Comparison of ENCODE assay signal across 23 mouse cellular contexts in genomic region chr6:90887024-90887775, GRCm38 (mm10).
A peak's percentile ranks its signal among the peaks of the same experiment; 100 is the strongest.
DNase-seq lines count a peak whose midpoint lies in the region; ATAC-seq lines count a peak whose summit lies in the region.
"Had no signal": no experiment of that assay in that cellular context is flagged by ENCODE, and none has a peak within 500 bp of the region (broad histone marks: within the 10 kb centered on the region; RNA-seq: fewer than 3 reads in every experiment).

No protein-coding gene starts in this region.

- H3K9ac ChIP-seq in forebrain, embryonic 14.5 days (ENCODE audit: low read length): no peak overlapping the region
- H3K9ac ChIP-seq in forebrain, embryonic 12.5 days: no peak overlapping the region
- no peak overlapping the region for H3K9ac ChIP-seq in kidney, embryonic 16.5 days (replicated peaks; ENCODE audit: low read length)
- H3K9ac ChIP-seq: embryonic facial prominence, embryonic 12.5 days; forebrain, embryonic 15.5 days; neural tube, embryonic 13.5 days had no signal

- DNase-seq in forebrain, embryonic 14.5 days (ENCODE audit: low spot score): peak; percentile 16
- DNase-seq in kidney, adult 11 months: peak; percentile 6
- peak; percentile 25 for DNase-seq in right cerebral cortex, adult 18-20 months
- DNase-seq in right cerebral cortex, adult 2 months (ENCODE audit: low spot score in 2 of 2): no peak
- no peak for DNase-seq in gastrocnemius, postnatal 36 days
- DNase-seq in testis, postnatal 14 days (ENCODE audit: low spot score): no peak
- DNase-seq: adrenal gland, postnatal 36 days; cerebellum, adult 2 months; left cerebral cortex, postnatal 4 days; liver; midbrain, embryonic 14.5 days; right cerebral cortex, postnatal 14 days; spleen, adult 18-20 months; thymus, adult 18-20 months had no signal

- WGBS in forebrain, embryonic 14.5 days: 53% methylated on average over 5 of the region's 5 CpGs
- 69% methylated on average over 5 of the region's 5 CpGs for WGBS in forebrain, embryonic 12.5 days
- 71% methylated on average over 5 of the region's 5 CpGs for WGBS in kidney, embryonic 16.5 days

- H3K4me1 ChIP-seq in forebrain, embryonic 14.5 days (ENCODE audit: control insufficient read depth, insufficient read depth, low read length): 0 out of 2 replicates have a peak, but pooled peaks cover 3% of the 10 kb centered on the region
- peaks cover 12% of the 10 kb centered on the region for H3K4me1 ChIP-seq in forebrain, embryonic 12.5 days
- H3K4me1 ChIP-seq in kidney, embryonic 16.5 days (ENCODE audit: insufficient read depth, low read length): peaks cover 7% of the 10 kb centered on the region; the same call in 1 of the 2 replicates
- H3K4me1 ChIP-seq: embryonic facial prominence, embryonic 12.5 days; forebrain, embryonic 15.5 days had no signal

- no peak overlapping the region for H3K4me2 ChIP-seq in forebrain, embryonic 14.5 days (ENCODE audit: low read length)
- no peak overlapping the region for H3K4me2 ChIP-seq in forebrain, embryonic 12.5 days
- no peak overlapping the region for H3K4me2 ChIP-seq in kidney, embryonic 16.5 days (replicated peaks; ENCODE audit: low read depth, low read length)
- H3K4me2 ChIP-seq: embryonic facial prominence, embryonic 12.5 days; forebrain, embryonic 15.5 days; neural tube, embryonic 13.5 days had no signal

- H3K27ac ChIP-seq in forebrain, embryonic 14.5 days (ENCODE audit: low read depth, low read length): no peak overlapping the region
- no peak overlapping the region for H3K27ac ChIP-seq in forebrain, embryonic 12.5 days
- no peak overlapping the region for H3K27ac ChIP-seq in kidney, embryonic 16.5 days (ENCODE audit: low read length)
- H3K27ac ChIP-seq: embryonic facial prominence, embryonic 12.5 days; forebrain, embryonic 15.5 days; neural tube, embryonic 13.5 days had no signal

- no peaks in the 10 kb centered on the region for H3K9me3 ChIP-seq in forebrain, embryonic 14.5 days (replicated peaks; ENCODE audit: control insufficient read depth, low read length)
- H3K9me3 ChIP-seq in forebrain, embryonic 12.5 days: no peaks in the 10 kb centered on the region
- H3K9me3 ChIP-seq in kidney, embryonic 16.5 days (ENCODE audit: low read length): no peaks in the 10 kb centered on the region
- H3K9me3 ChIP-seq: embryonic facial prominence, embryonic 12.5 days; forebrain, embryonic 15.5 days; G1E; neural tube, embryonic 13.5 days had no signal

- intact Hi-C loops in gastrocnemius, postnatal 36 days (cut with DNase I): no loop called here

- no peak overlapping the region for H3K4me3 ChIP-seq in forebrain, embryonic 14.5 days (ENCODE audit: low read depth, low read length)
- no peak overlapping the region for H3K4me3 ChIP-seq in forebrain, embryonic 12.5 days (replicated peaks)
- no peak overlapping the region for H3K4me3 ChIP-seq in kidney, embryonic 16.5 days (ENCODE audit: low read length)
- H3K4me3 ChIP-seq: embryonic facial prominence, embryonic 12.5 days; erythroblast, embryonic 14.5 days; forebrain, embryonic 15.5 days; neural tube, embryonic 13.5 days had no signal

- no peaks in the 10 kb centered on the region for H3K27me3 ChIP-seq in forebrain, embryonic 14.5 days (replicated peaks; ENCODE audit: control insufficient read depth, insufficient read depth, low read length)
- no peaks in the 10 kb centered on the region for H3K27me3 ChIP-seq in forebrain, embryonic 12.5 days
- no peaks in the 10 kb centered on the region for H3K27me3 ChIP-seq in kidney, embryonic 16.5 days (ENCODE audit: insufficient read depth, low read length)
- H3K27me3 ChIP-seq: embryonic facial prominence, embryonic 12.5 days; forebrain, embryonic 15.5 days; neural tube, embryonic 13.5 days had no signal

- no peaks in the 10 kb centered on the region for H3K36me3 ChIP-seq in forebrain, embryonic 14.5 days (ENCODE audit: control insufficient read depth, insufficient read depth, low read length)
- H3K36me3 ChIP-seq in forebrain, embryonic 12.5 days (replicated peaks): no peaks in the 10 kb centered on the region
- no peaks in the 10 kb centered on the region for H3K36me3 ChIP-seq in kidney, embryonic 16.5 days (ENCODE audit: insufficient read depth, low read length)
- H3K36me3 ChIP-seq: embryonic facial prominence, embryonic 12.5 days; forebrain, embryonic 15.5 days; G1E; neural tube, embryonic 13.5 days had no signal

- peak; percentile 55; the same call in 1 of the 2 replicates for ATAC-seq in forebrain, embryonic 14.5 days
- no peak for ATAC-seq in forebrain, embryonic 12.5 days (ENCODE audit: low FRiP score)
- no peak for ATAC-seq in kidney, embryonic 16.5 days (ENCODE audit: low FRiP score, low TSS enrichment)
- ATAC-seq: CD4-positive, CD25-positive, alpha-beta regulatory T cell, adult 4 months; forebrain, embryonic 15.5 days; lung, postnatal 0 days had no signal

Comparison
In these comparisons a context has a peak if more than half of its experiments do, and no peak if none do; other contexts are left out.
1. DNase-seq: peak in forebrain, embryonic 14.5 days (single experiment), kidney, adult 11 months (single experiment) and right cerebral cortex, adult 18-20 months (single experiment); none in right cerebral cortex, adult 2 months (0 of 2), gastrocnemius, postnatal 36 days (0 of 2) and testis, postnatal 14 days (single experiment).